Mouse (Mus musculus): Measurements from ENCODE around the gene Clec5a.
"Not testable (repeated sequence)": the region's sequence is repeated elsewhere in the genome, so short reads cannot be mapped to it uniquely, and the experiment has no call there.

Gene Clec5a

GRCm38 (mm10) chr6:40585645-40586044 lies at the start of gene Clec5a:
Gene Clec5a, minus strand, starts transcription at chr6:40585821.
- no peak for DNase-seq (ENCODE audit: extremely low read depth, insufficient read length, low spot score)

GRCm38 (mm10) chr6:40634640-40635071 lies 49.0 kb upstream of the Clec5a start:
- no peak for DNase-seq (ENCODE audit: extremely low read depth, insufficient read length, low spot score)

- no peak for DNase-seq (ENCODE audit: extremely low read depth, insufficient read length, low spot score)
These were observed 42.9 kb upstream of the Clec5a start, which contains the start of gene Mgam for GRCm38 (mm10) chr6:40628406-40629000. Gene Mgam, plus strand, starts transcription at chr6:40628831.

- no peak for DNase-seq (ENCODE audit: extremely low read depth, insufficient read length, low spot score)
These were observed 40.5 kb upstream of the Clec5a start for GRCm38 (mm10) chr6:40626111-40626510.

- no peak for DNase-seq (ENCODE audit: extremely low read depth, insufficient read length, low spot score)
These were observed 32.3 kb upstream of the Clec5a start for GRCm38 (mm10) chr6:40617965-40618364.

GRCm38 (mm10) chr6:40613260-40613852 lies 27.7 kb upstream of the Clec5a start, which contains the start of gene Tas2r138:
Gene Tas2r138, minus strand, starts transcription at chr6:40613310.
- DNase-seq (ENCODE audit: extremely low read depth, insufficient read length, low spot score), result no peak

GRCm38 (mm10) chr6:40610244-40610643 lies 24.6 kb upstream of the Clec5a start:
- DNase-seq (ENCODE audit: extremely low read depth, insufficient read length, low spot score), result no peak

GRCm38 (mm10) chr6:40607431-40607830 lies 21.8 kb upstream of the Clec5a start:
- DNase-seq (ENCODE audit: extremely low read depth, insufficient read length, low spot score), result no peak

- DNase-seq (ENCODE audit: extremely low read depth, insufficient read length, low spot score), result not testable (repeated sequence)
These were observed 12.9 kb upstream of the Clec5a start for GRCm38 (mm10) chr6:40598546-40598945.

- no peak for DNase-seq (ENCODE audit: extremely low read depth, insufficient read length, low spot score)
These were observed 9.4 kb upstream of the Clec5a start for GRCm38 (mm10) chr6:40594804-40595550.

GRCm38 (mm10) chr6:40588346-40588745 lies 2.7 kb upstream of the Clec5a start:
- DNase-seq (ENCODE audit: extremely low read depth, insufficient read length, low spot score), result no peak

- no peak for DNase-seq (ENCODE audit: extremely low read depth, insufficient read length, low spot score)
These were observed 1.3 kb downstream of the Clec5a start for GRCm38 (mm10) chr6:40584336-40584735.

- DNase-seq (ENCODE audit: extremely low read depth, insufficient read length, low spot score), result no peak
These were observed 9.3 kb downstream of the Clec5a start for GRCm38 (mm10) chr6:40576305-40576704.

GRCm38 (mm10) chr6:40573618-40574017 lies 12.0 kb downstream of the Clec5a start:
- no peak for DNase-seq (ENCODE audit: extremely low read depth, insufficient read length, low spot score)

GRCm38 (mm10) chr6:40569187-40569586 lies 16.4 kb downstream of the Clec5a start, which contains the start of gene Olfr460:
Gene Olfr460, plus strand, starts transcription at chr6:40569487.
- DNase-seq (ENCODE audit: extremely low read depth, insufficient read length, low spot score), result no peak

- DNase-seq (ENCODE audit: extremely low read depth, insufficient read length, low spot score), result no peak
These were observed 30.7 kb downstream of the Clec5a start, which contains the start of gene Olfr461 for GRCm38 (mm10) chr6:40554950-40555349. Gene Olfr461, minus strand, starts transcription at chr6:40555050.

- DNase-seq (ENCODE audit: extremely low read depth, insufficient read length, low spot score), result no peak
These were observed 40.9 kb downstream of the Clec5a start for GRCm38 (mm10) chr6:40544690-40545089.

Measured in 3134 (cell line).